Mouse (Mus musculus) lung, postnatal 0 days (tissue): Measurements from ENCODE around the gene Ptx4.

Source experiments
- CTCF ChIP-seq: IDR thresholded peaks from 2 replicates; pipeline ENCODE4 v1.5.1; 2016; ENCODE audit warnings: antibody characterized with exemption, mild to moderate bottlenecking
- EP300 ChIP-seq: IDR thresholded peaks from 2 replicates; pipeline ENCODE4 v1.6.1; 2016; ENCODE audit warnings: antibody characterized with exemption, mild to moderate bottlenecking, control low read depth

GRCm38 (mm10) chr17:25111220-25111619, 9.3 kb upstream of the Ptx4 start:
- TF ChIP-seq CTCF, result no peak
- no peak for TF ChIP-seq EP300
